Mouse (Mus musculus): ENCODE results near the gene Stra6. TPM values are rescaled to one million over a fixed set of nuclear protein-coding genes. Genes with fewer than 3 reads are reported as not detected.

Gene Stra6
- total RNA-seq, 1 experiment: 4.5 TPM

DNA sequence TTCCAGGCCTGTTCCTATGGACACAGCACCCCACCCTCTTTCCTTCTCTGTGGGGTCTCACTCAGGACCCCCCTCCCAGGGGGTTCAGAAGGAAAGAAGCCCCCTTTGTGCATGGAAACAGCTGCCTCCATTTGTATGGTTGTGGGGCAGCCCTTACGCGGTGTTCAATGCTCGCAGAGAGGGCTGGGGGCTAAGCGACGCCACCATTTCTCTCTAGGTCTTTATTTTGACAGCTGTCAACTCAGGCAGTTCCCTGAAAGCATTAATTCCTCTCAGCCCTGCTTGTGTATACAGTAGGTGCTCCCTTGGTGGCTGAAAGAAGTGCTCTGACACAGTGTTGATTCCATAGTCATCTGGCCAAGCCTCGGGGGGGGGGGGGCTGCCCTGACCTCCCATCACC is 40.1 kb downstream of the Stra6 start:
- in situ Hi-C loops (cut with MboI; ENCODE audit: low sequenced_read_pairs in 2 of 2, unreplicated experiment in 2 of 2): no loop called here
- Histone ChIP-seq H3K9ac (ENCODE audit: insufficient read depth, low read depth, low read length, poor library complexity, severe bottlenecking) (no peak overlapping the region), H3K4me3 (ENCODE audit: insufficient read depth in 1 of 2, low read depth in 1 of 2, low read length in 2 of 2, poor library complexity in 1 of 2, severe bottlenecking in 1 of 2) (no peak overlapping the region), H3K36me3 (ENCODE audit: control insufficient read depth, insufficient read depth, low read length, poor library complexity, severe bottlenecking) (no peaks in the 10 kb centered on the region), H3K4me1 (ENCODE audit: control insufficient read depth in 2 of 2, insufficient read depth in 2 of 2, low read length in 2 of 2, poor library complexity in 1 of 2) (peaks cover 2 to 12% of the 10 kb centered on the region in 2 experiments; a peak in 3 of 4 replicates), H3K27ac (ENCODE audit: insufficient read depth, low read depth, low read length, poor library complexity, severe bottlenecking) (no peak overlapping the region), H3K9me3 (ENCODE audit: control insufficient read depth, insufficient read depth, low read depth, low read length) (no peaks in the 10 kb centered on the region)
- no peak for TF ChIP-seq ZNF384 (IDR thresholded peaks at IDR 0.05; ENCODE audit: low read depth, low read length)
- no peak for TF ChIP-seq ZC3H11A (IDR thresholded peaks at IDR 0.05; ENCODE audit: borderline replicate concordance, low read depth, low read length)
- TF ChIP-seq CHD2 (IDR thresholded peaks at IDR 0.05; ENCODE audit: low read depth, low read length): no peak
- no peak for TF ChIP-seq HCFC1 (IDR thresholded peaks at IDR 0.05; ENCODE audit: borderline replicate concordance, insufficient read depth, low read length)
- no peak for TF ChIP-seq MAFK (IDR thresholded peaks at IDR 0.05; ENCODE audit: insufficient read depth, low read depth, low read length)
- DNase-seq (ENCODE audit: low read depth, low spot score): no peak

DNA sequence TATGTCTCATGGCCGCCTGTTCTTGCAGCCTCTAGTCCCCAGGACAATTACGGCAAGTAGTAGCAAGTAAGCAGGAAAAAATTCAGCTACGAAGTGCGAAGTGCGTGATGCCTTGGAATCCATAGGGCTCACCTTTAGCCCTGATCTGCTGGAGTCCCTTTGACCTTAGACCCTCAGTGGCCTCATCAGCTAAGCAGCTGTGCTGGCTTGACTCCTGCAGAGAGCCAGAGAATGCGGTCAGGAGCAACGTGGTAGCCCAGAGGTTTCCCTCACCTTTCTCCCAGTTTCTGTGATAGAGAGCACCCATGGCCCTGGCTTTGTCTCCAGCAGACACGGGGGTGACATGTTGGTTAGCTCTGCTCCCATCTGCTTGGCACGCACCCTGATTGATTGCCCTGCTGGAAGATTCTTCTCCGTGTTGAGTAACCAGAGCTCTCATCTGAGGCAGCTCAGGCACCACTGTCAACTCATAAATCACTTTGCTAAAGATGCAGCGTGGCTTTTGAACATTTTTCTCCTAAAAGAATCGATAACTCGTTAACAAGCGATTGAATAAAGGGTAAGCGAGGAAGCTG is 42.1 kb downstream of the Stra6 start:
- no peak for DNase-seq (ENCODE audit: low read depth, low spot score)
- no peaks in the 10 kb centered on the region for H3K9me3 ChIP-seq (ENCODE audit: control insufficient read depth, insufficient read depth, low read depth, low read length)
- H3K4me3 ChIP-seq (ENCODE audit: insufficient read depth in 1 of 2, low read depth in 1 of 2, low read length in 2 of 2, poor library complexity in 1 of 2, severe bottlenecking in 1 of 2): no peak overlapping the region
- no peak overlapping the region for H3K9ac ChIP-seq (ENCODE audit: insufficient read depth, low read depth, low read length, poor library complexity, severe bottlenecking)
- in situ Hi-C loops (cut with MboI; ENCODE audit: low sequenced_read_pairs in 2 of 2, unreplicated experiment in 2 of 2): no loop called here
- H3K4me1 ChIP-seq (ENCODE audit: control insufficient read depth in 2 of 2, insufficient read depth in 2 of 2, low read length in 2 of 2, poor library complexity in 1 of 2): peaks cover 0 to 4% of the 10 kb centered on the region in 2 experiments; a peak in 1 of 4 replicates
- H3K27ac ChIP-seq (ENCODE audit: insufficient read depth, low read depth, low read length, poor library complexity, severe bottlenecking): no peak overlapping the region
- no peak for TF ChIP-seq ZNF384 (IDR thresholded peaks at IDR 0.05; ENCODE audit: low read depth, low read length)
- TF ChIP-seq HCFC1 (IDR thresholded peaks at IDR 0.05; ENCODE audit: borderline replicate concordance, insufficient read depth, low read length): no peak
- no peak for TF ChIP-seq ZC3H11A (IDR thresholded peaks at IDR 0.05; ENCODE audit: borderline replicate concordance, low read depth, low read length)
- TF ChIP-seq CHD2 (IDR thresholded peaks at IDR 0.05; ENCODE audit: low read depth, low read length): no peak
- TF ChIP-seq MAFK (IDR thresholded peaks at IDR 0.05; ENCODE audit: insufficient read depth, low read depth, low read length): no peak
- no peaks in the 10 kb centered on the region for H3K36me3 ChIP-seq (ENCODE audit: control insufficient read depth, insufficient read depth, low read length, poor library complexity, severe bottlenecking)

DNA sequence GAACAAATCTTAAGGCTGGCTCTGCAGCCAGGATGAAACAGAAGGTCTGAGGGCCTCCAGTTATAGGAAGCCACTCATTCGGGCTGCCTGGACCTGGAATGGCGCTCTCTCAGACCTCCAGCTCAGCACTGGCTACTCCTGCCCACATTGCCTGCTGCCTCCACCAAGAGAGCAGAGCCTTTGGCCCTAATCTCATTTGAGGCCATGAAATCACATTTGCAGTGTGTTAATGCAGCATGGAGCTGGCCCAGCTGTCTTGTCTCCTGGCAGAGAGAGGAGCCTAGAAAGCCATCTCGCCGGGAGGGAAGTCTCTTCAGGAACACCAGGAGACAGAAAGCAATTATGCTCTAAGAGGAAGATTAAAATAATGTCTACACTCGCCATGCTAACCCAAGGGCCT is 43.9 kb downstream of the Stra6 start:
- Histone ChIP-seq H3K4me1 (ENCODE audit: control insufficient read depth in 2 of 2, insufficient read depth in 2 of 2, low read length in 2 of 2, poor library complexity in 1 of 2) (peaks cover 0 to 11% of the 10 kb centered on the region in 2 experiments; a peak in 2 of 4 replicates), H3K4me3 (ENCODE audit: insufficient read depth in 1 of 2, low read depth in 1 of 2, low read length in 2 of 2, poor library complexity in 1 of 2, severe bottlenecking in 1 of 2) (no peak overlapping the region), H3K9me3 (ENCODE audit: control insufficient read depth, insufficient read depth, low read depth, low read length) (no peaks in the 10 kb centered on the region), H3K9ac (ENCODE audit: insufficient read depth, low read depth, low read length, poor library complexity, severe bottlenecking) (no peak overlapping the region), H3K27ac (ENCODE audit: insufficient read depth, low read depth, low read length, poor library complexity, severe bottlenecking) (no peak overlapping the region; the same call in 1 of the 2 replicates), H3K36me3 (ENCODE audit: control insufficient read depth, insufficient read depth, low read length, poor library complexity, severe bottlenecking) (no peaks in the 10 kb centered on the region)
- in situ Hi-C loops (cut with MboI; ENCODE audit: low sequenced_read_pairs in 2 of 2, unreplicated experiment in 2 of 2): no loop called here
- TF ChIP-seq ZC3H11A (IDR thresholded peaks at IDR 0.05; ENCODE audit: borderline replicate concordance, low read depth, low read length): no peak
- no peak for TF ChIP-seq ZNF384 (IDR thresholded peaks at IDR 0.05; ENCODE audit: low read depth, low read length)
- no peak for TF ChIP-seq MAFK (IDR thresholded peaks at IDR 0.05; ENCODE audit: insufficient read depth, low read depth, low read length)
- no peak for TF ChIP-seq CHD2 (IDR thresholded peaks at IDR 0.05; ENCODE audit: low read depth, low read length)
- TF ChIP-seq HCFC1 (IDR thresholded peaks at IDR 0.05; ENCODE audit: borderline replicate concordance, insufficient read depth, low read length): no peak
- DNase-seq (ENCODE audit: low read depth, low spot score): no peak

DNA sequence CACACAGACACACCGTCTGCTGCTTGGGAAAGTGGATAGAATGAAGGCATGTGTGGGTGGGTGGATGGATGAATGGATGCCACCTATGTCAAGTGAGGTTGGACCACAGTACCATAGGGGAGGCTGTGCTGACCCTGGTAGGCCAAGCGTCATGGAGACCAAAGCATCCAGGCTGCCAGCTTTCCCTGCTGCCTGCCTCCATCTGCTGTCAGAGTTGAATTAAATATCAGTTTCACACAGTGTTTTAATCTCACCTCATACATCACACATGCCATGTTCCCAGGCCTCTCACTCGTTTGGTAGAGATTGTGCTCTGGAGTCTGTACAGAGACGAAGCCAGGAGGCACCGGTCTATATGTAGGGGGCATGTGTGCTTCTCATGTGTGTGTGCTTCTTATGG is 47.2 kb downstream of the Stra6 start:
- H3K4me3 ChIP-seq (ENCODE audit: insufficient read depth in 1 of 2, low read depth in 1 of 2, low read length in 2 of 2, poor library complexity in 1 of 2, severe bottlenecking in 1 of 2): no peak overlapping the region
- no peak for TF ChIP-seq HCFC1 (IDR thresholded peaks at IDR 0.05; ENCODE audit: borderline replicate concordance, insufficient read depth, low read length)
- TF ChIP-seq MAFK (IDR thresholded peaks at IDR 0.05; ENCODE audit: insufficient read depth, low read depth, low read length): no peak
- no peak for TF ChIP-seq ZNF384 (IDR thresholded peaks at IDR 0.05; ENCODE audit: low read depth, low read length)
- TF ChIP-seq ZC3H11A (IDR thresholded peaks at IDR 0.05; ENCODE audit: borderline replicate concordance, low read depth, low read length): no peak
- no peak for TF ChIP-seq CHD2 (IDR thresholded peaks at IDR 0.05; ENCODE audit: low read depth, low read length)
- H3K9ac ChIP-seq (ENCODE audit: insufficient read depth, low read depth, low read length, poor library complexity, severe bottlenecking): no peak overlapping the region
- in situ Hi-C loops (cut with MboI; ENCODE audit: low sequenced_read_pairs in 2 of 2, unreplicated experiment in 2 of 2): no loop called here
- H3K4me1 ChIP-seq (ENCODE audit: control insufficient read depth in 2 of 2, insufficient read depth in 2 of 2, low read length in 2 of 2, poor library complexity in 1 of 2): peaks cover 6 to 25% of the 10 kb centered on the region in 2 experiments
- no peaks in the 10 kb centered on the region for H3K36me3 ChIP-seq (ENCODE audit: control insufficient read depth, insufficient read depth, low read length, poor library complexity, severe bottlenecking)
- H3K27ac ChIP-seq (ENCODE audit: insufficient read depth, low read depth, low read length, poor library complexity, severe bottlenecking): no peak overlapping the region
- no peak for DNase-seq (ENCODE audit: low read depth, low spot score)
- no peaks in the 10 kb centered on the region for H3K9me3 ChIP-seq (ENCODE audit: control insufficient read depth, insufficient read depth, low read depth, low read length)

Data from ES-E14 (cell line).